In genomic region chr9:75610571-75611493, GRCm38 (mm10) we compare ENCODE assay signal across 8 mouse cellular contexts. TPM values are rescaled to one million over a fixed set of nuclear protein-coding genes. Genes with fewer than 3 reads are reported as not detected.
A peak's percentile ranks its signal among the peaks of the same experiment; 100 is the strongest.
DNase-seq lines count a peak whose midpoint lies in the region; ATAC-seq and TF ChIP-seq lines count a peak whose summit lies in the region.

Tmod2 (minus strand) TSS chr9:75611325.

- H3K27me3 ChIP-seq in forebrain, embryonic 11.5 days (ENCODE audit: control insufficient read depth, insufficient read depth, low read length): no peaks in the 10 kb centered on the region
- H3K27me3 ChIP-seq in heart, embryonic 14.5 days (ENCODE audit: control insufficient read depth, insufficient read depth, low read length): no peaks in the 10 kb centered on the region; the same call in 1 of the 2 replicates
- H3K27me3 ChIP-seq in lung, embryonic 15.5 days: peaks cover 25% of the 10 kb centered on the region; the same call in 1 of the 2 replicates

- no peaks in the 10 kb centered on the region for H3K4me1 ChIP-seq in forebrain, embryonic 11.5 days (replicated peaks; ENCODE audit: control insufficient read depth, insufficient read depth, low read length)
- 0 out of 4 replicates have a peak, but pooled peaks cover 0 to 3% of the 10 kb centered on the region in 2 experiments for H3K4me1 ChIP-seq in heart, embryonic 14.5 days (ENCODE audit: control insufficient read depth in 2 of 2, insufficient read depth in 2 of 2, low read length in 2 of 2)
- no peaks in the 10 kb centered on the region for H3K4me1 ChIP-seq in lung, embryonic 15.5 days

- no peaks in the 10 kb centered on the region for H3K36me3 ChIP-seq in forebrain, embryonic 11.5 days (ENCODE audit: control insufficient read depth, insufficient read depth, low read length)
- no peaks in the 10 kb centered on the region for H3K36me3 ChIP-seq in heart, embryonic 14.5 days (ENCODE audit: control insufficient read depth, insufficient read depth, low read length)
- H3K36me3 ChIP-seq in lung, embryonic 15.5 days: no peaks in the 10 kb centered on the region

- peak; percentile 22; the same call in 1 of the 2 replicates for TF ChIP-seq CTCF in brain, embryonic 14.5 days (IDR thresholded peaks at IDR 0.05; ENCODE audit: borderline replicate concordance, extremely low read depth, insufficient read depth, insufficient read length)

- peak; percentile 94 for ATAC-seq in forebrain, embryonic 11.5 days (replicated peaks; ENCODE audit: low FRiP score)
- peak; percentile 56; the same call in 1 of the 2 replicates for ATAC-seq in heart, embryonic 14.5 days (ENCODE audit: insufficient number of reproducible peaks, insufficient read depth, low FRiP score, low read depth)
- ATAC-seq in lung, embryonic 15.5 days (ENCODE audit: borderline replicate concordance, extremely low read depth, low FRiP score, low TSS enrichment): peak; percentile 87

- TF ChIP-seq POLR2A in brain, embryonic 14.5 days (IDR thresholded peaks at IDR 0.05; ENCODE audit: borderline replicate concordance, extremely low read depth, insufficient read depth, insufficient read length, poor library complexity, severe bottlenecking): peak; percentile 54; the same call in 1 of the 2 replicates

- peak within 1 kb of the TSS; percentile 42; the same call in 1 of the 2 replicates for H3K27ac ChIP-seq in forebrain, embryonic 11.5 days (ENCODE audit: low read depth, low read length)
- H3K27ac ChIP-seq in heart, embryonic 14.5 days (replicated peaks in 1 of 2; ENCODE audit: control insufficient read depth in 1 of 2, insufficient read depth in 1 of 2, low read depth in 2 of 2, low read length in 2 of 2): no peak within 1 kb of the TSS
- H3K27ac ChIP-seq in lung, embryonic 15.5 days: no peak within 1 kb of the TSS

- H3K4me3 ChIP-seq in forebrain, embryonic 11.5 days (ENCODE audit: low read depth, low read length): peak within 1 kb of the TSS; percentile 78
- H3K4me3 ChIP-seq in heart, embryonic 14.5 days (ENCODE audit: control insufficient read depth in 1 of 2, insufficient read depth in 1 of 2, low read depth in 1 of 2, low read length in 2 of 2): peak within 1 kb of the TSS; percentile 69 to 78
- peak within 1 kb of the TSS; percentile 58 for H3K4me3 ChIP-seq in lung, embryonic 15.5 days

- DNase-seq in Muller cell, postnatal 12 days (ENCODE audit: inconsistent ontology term): peak; percentile 81
- peak; percentile 82 for DNase-seq in brain, embryonic 14.5 days (ENCODE audit: low read depth)
- peak; percentile 90 for DNase-seq in forebrain, embryonic 11.5 days (ENCODE audit: low spot score)
- peak; percentile 79 to 82 for DNase-seq in layer of hippocampus, adult 8-10 months (ENCODE audit: low spot score in 2 of 2)
- peak; percentile 83 for DNase-seq in retina, postnatal 1 day
- no peak for DNase-seq in thymus, adult 18-20 months

- H3K4me2 ChIP-seq in forebrain, embryonic 11.5 days (ENCODE audit: low read depth, low read length, severe bottlenecking): peak within 1 kb of the TSS; percentile 69
- peak within 1 kb of the TSS; percentile 98 for H3K4me2 ChIP-seq in heart, embryonic 14.5 days (ENCODE audit: low read length)
- peak within 1 kb of the TSS; percentile 99 for H3K4me2 ChIP-seq in lung, embryonic 15.5 days

- under 1% methylated on average over 70 of the region's 74 CpGs for WGBS in forebrain, embryonic 11.5 days
- under 1% methylated on average over 69 of the region's 74 CpGs for WGBS in heart, embryonic 14.5 days
- WGBS in lung, embryonic 15.5 days: 2% methylated on average over 74 of the region's 74 CpGs

- no peaks in the 10 kb centered on the region for H3K9me3 ChIP-seq in forebrain, embryonic 11.5 days (ENCODE audit: control insufficient read depth, low read length)
- H3K9me3 ChIP-seq in heart, embryonic 14.5 days (ENCODE audit: control insufficient read depth, low read length): no peaks in the 10 kb centered on the region
- H3K9me3 ChIP-seq in lung, embryonic 15.5 days: no peaks in the 10 kb centered on the region

- H3K9ac ChIP-seq in forebrain, embryonic 11.5 days (ENCODE audit: low read length): peak within 1 kb of the TSS; percentile 77
- peak within 1 kb of the TSS; percentile 71 for H3K9ac ChIP-seq in heart, embryonic 14.5 days (ENCODE audit: low read length)
- peak within 1 kb of the TSS; percentile 55 for H3K9ac ChIP-seq in lung, embryonic 15.5 days

RNA-seq across cellular contexts. Expression of gene Tmod2, which starts in this region (rescaled TPM):
- polyA plus RNA-seq in brain, embryonic 14.5 days (2012; rRNA removed): 51.1 and 74.5 TPM in 2 replicates
- polyA plus RNA-seq in forebrain, embryonic 11.5 days (2014; fragmentation: Nextera tagmentation; extraction: Ambion mirVana): 61.9 and 63.7 TPM in 2 replicates
- polyA plus RNA-seq in heart, embryonic 14.5 days (2014; fragmentation: Nextera tagmentation; extraction: Ambion mirVana): 3.2 and 4.1 TPM in 2 replicates
- total RNA-seq in layer of hippocampus, adult 8-10 months (2022): 100 to 1,000 TPM; 360 to 399 (median 388) TPM
- 9.4 and 10.1 TPM in 2 replicates for polyA plus RNA-seq in lung, embryonic 15.5 days (2015; fragmentation: Nextera tagmentation; extraction: Ambion mirVana)

Comparison
In these comparisons a context has a peak if more than half of its experiments do, and no peak if none do; other contexts are left out.
1. DNase-seq: peak in Muller cell, postnatal 12 days (single experiment), brain, embryonic 14.5 days (single experiment), forebrain, embryonic 11.5 days (single experiment), layer of hippocampus, adult 8-10 months (2 of 2) and retina, postnatal 1 day (single experiment); none in thymus, adult 18-20 months (0 of 2).
2. Peak in every context shown above with its lines, with median percentiles within 50 percentile points of each other: ATAC-seq, H3K4me2 ChIP-seq, H3K4me3 ChIP-seq and H3K9ac ChIP-seq.